Mouse (Mus musculus) ES-E14 (cell line): ENCODE measurements around the gene Mcm6. TPM values are rescaled to one million over a fixed set of nuclear protein-coding genes. Genes with fewer than 3 reads are reported as not detected.
A peak's percentile ranks its signal among the peaks of the same experiment; 100 is the strongest.

ENCODE experiments used
- DNase-seq: peaks from one replicate; pipeline ENCODE4 v3.0.0-alpha.2; 2013; ENCODE audit warnings: low read depth, low spot score
- H3K27ac ChIP-seq: 2 replicates; pipeline ENCODE4 v1.5.1; 2012; ENCODE audit warnings: low read depth, mild to moderate bottlenecking, low read length, moderate library complexity, mixed read lengths; ENCODE audit not compliant: poor library complexity, insufficient read depth, severe bottlenecking
- H3K36me3 ChIP-seq: 2 replicates; pipeline ENCODE4 v1.6.1; 2012; ENCODE audit warnings: mild to moderate bottlenecking, low read length, moderate library complexity, mixed read lengths; ENCODE audit not compliant: control insufficient read depth, poor library complexity, insufficient read depth, severe bottlenecking
- H3K4me1 ChIP-seq, 2 experiments: fragments of 150-350 bp in 1 of 2; sonication (generic) in 1 of 2; 2 replicates each; pipeline ENCODE4 v1.6.1; 2012; ENCODE audit warnings: low read length in 2 of 2, mild to moderate bottlenecking in 1 of 2, mixed read lengths in 1 of 2; ENCODE audit not compliant: control insufficient read depth in 2 of 2, insufficient read depth in 2 of 2, poor library complexity in 1 of 2
- H3K4me3 ChIP-seq, 2 experiments: fragments of 150-350 bp in 1 of 2; sonication (generic) in 1 of 2; 2 replicates each; pipeline ENCODE4 v1.5.1; 2012; ENCODE audit warnings: low read length in 2 of 2, low read depth in 1 of 2, mild to moderate bottlenecking in 1 of 2, mixed read lengths in 1 of 2; ENCODE audit not compliant: insufficient read depth in 1 of 2, poor library complexity in 1 of 2, severe bottlenecking in 1 of 2
- H3K9ac ChIP-seq: 2 replicates; pipeline ENCODE4 v1.6.1; 2012; ENCODE audit warnings: low read depth, mild to moderate bottlenecking, low read length, mixed read lengths; ENCODE audit not compliant: poor library complexity, insufficient read depth, severe bottlenecking
- H3K9me3 ChIP-seq: fragments of 150-350 bp; sonication (generic); 2 replicates; pipeline ENCODE4 v1.6.1; 2012; ENCODE audit warnings: low read depth, mild to moderate bottlenecking, low read length; ENCODE audit not compliant: control insufficient read depth, insufficient read depth
- CHD2 ChIP-seq: IDR thresholded peaks from 2 replicates; pipeline ENCODE4 v1.6.1; 2014; ENCODE audit warnings: mild to moderate bottlenecking, low read depth, low read length, inconsistent platforms
- HCFC1 ChIP-seq: IDR thresholded peaks from 2 replicates; pipeline ENCODE4 v1.6.1; 2012; ENCODE audit warnings: low read length, inconsistent platforms, borderline replicate concordance; ENCODE audit not compliant: insufficient read depth
- MAFK ChIP-seq: IDR thresholded peaks from 2 replicates; pipeline ENCODE4 v1.6.1; 2014; ENCODE audit warnings: mild to moderate bottlenecking, low read depth, low read length, inconsistent platforms; ENCODE audit not compliant: insufficient read depth
- ZC3H11A ChIP-seq: IDR thresholded peaks from 2 replicates; pipeline ENCODE4 v1.6.1; 2012; ENCODE audit warnings: low read depth, mild to moderate bottlenecking, inconsistent platforms, low read length, borderline replicate concordance
- ZNF384 ChIP-seq: IDR thresholded peaks from 2 replicates; pipeline ENCODE4 v1.6.1; 2012; ENCODE audit warnings: low read depth, low read length, inconsistent platforms
- in situ Hi-C, 2 experiments: fragments of 600-800 bp; cut with MboI; formaldehyde crosslinking; loops; one replicate each; pipeline ENCODE4 v1.15.1; 2025; ENCODE audit warnings: low sequenced_read_pairs in 2 of 2, inconsistent platforms in 1 of 2; ENCODE audit not compliant: unreplicated experiment in 2 of 2
- total RNA-seq: library from RNA; depleted of rRNA; stranded (reverse); fragments of 300-350 nt; gene quantifications from 2 replicates; pipeline ENCODE4 v1.2.3, GENCODE M21; 2012

The Mcm6 gene
- total RNA-seq, 1 experiment = 172 TPM

DNA sequence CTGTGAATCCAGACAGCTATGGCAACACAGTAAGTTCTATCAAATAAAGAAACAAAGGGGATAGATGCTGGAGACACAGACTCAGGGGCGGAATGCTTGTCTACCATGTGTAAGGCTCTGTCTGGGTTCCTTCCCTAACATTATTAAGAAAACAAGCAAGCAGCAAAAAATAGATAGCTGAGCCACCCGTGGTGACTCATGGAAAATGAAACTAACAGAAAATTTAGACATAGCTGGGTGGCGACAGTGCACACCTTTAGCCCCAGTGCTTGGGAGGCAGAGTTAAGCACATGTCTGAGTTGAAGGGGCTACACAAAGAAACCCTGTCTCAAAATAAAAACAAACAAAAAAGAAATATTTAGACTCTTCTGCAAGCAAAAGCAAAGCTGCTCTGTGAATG is 2.0 kb downstream of the Mcm6 start:
- peak overlapping the region; percentile 59; the same call in 1 of the 2 replicates for H3K9ac ChIP-seq
- H3K9me3 ChIP-seq = no peaks in the 10 kb centered on the region
- peaks cover 23% of the 10 kb centered on the region for H3K36me3 ChIP-seq
- peaks cover 0 to 2% of the 10 kb centered on the region in 2 experiments; a peak in 1 of 4 replicates for H3K4me1 ChIP-seq
- no peak for TF ChIP-seq HCFC1
- TF ChIP-seq ZC3H11A = no peak
- TF ChIP-seq MAFK = no peak
- TF ChIP-seq ZNF384 = no peak
- no peak for TF ChIP-seq CHD2
- DNase-seq = no peak
- H3K27ac ChIP-seq = no peak overlapping the region
- H3K4me3 ChIP-seq = peak overlapping the region; percentile 96; a peak in 2 of 4 replicates
- in situ Hi-C loops = no loop called here

GRCm38 (mm10) chr1:128353092-128353491 is 6.4 kb downstream of the Mcm6 start:
- Histone ChIP-seq H3K36me3 (peaks cover 36% of the 10 kb centered on the region), H3K27ac (no peak overlapping the region), H3K9me3 (no peaks in the 10 kb centered on the region), H3K9ac (no peak overlapping the region), H3K4me1 (peaks cover 0 to 2% of the 10 kb centered on the region in 2 experiments; a peak in 1 of 4 replicates), H3K4me3 (no peak overlapping the region)
- in situ Hi-C loops = no loop called here
- DNase-seq = no peak
- TF ChIP-seq ZC3H11A = no peak
- no peak for TF ChIP-seq HCFC1
- no peak for TF ChIP-seq ZNF384
- TF ChIP-seq CHD2 = no peak
- no peak for TF ChIP-seq MAFK

- Histone ChIP-seq H3K36me3 (peaks cover 44% of the 10 kb centered on the region), H3K9me3 (no peaks in the 10 kb centered on the region), H3K4me3 (no peak overlapping the region), H3K4me1 (no peaks in the 10 kb centered on the region), H3K27ac (no peak overlapping the region), H3K9ac (no peak overlapping the region)
- TF ChIP-seq MAFK = no peak
- no peak for TF ChIP-seq CHD2
- TF ChIP-seq ZNF384 = no peak
- no peak for TF ChIP-seq ZC3H11A
- TF ChIP-seq HCFC1 = no peak
- no peak for DNase-seq
- in situ Hi-C loops = no loop called here
Observed at GRCm38 (mm10) chr1:128344232-128344631, 15.2 kb downstream of the Mcm6 start.

DNA sequence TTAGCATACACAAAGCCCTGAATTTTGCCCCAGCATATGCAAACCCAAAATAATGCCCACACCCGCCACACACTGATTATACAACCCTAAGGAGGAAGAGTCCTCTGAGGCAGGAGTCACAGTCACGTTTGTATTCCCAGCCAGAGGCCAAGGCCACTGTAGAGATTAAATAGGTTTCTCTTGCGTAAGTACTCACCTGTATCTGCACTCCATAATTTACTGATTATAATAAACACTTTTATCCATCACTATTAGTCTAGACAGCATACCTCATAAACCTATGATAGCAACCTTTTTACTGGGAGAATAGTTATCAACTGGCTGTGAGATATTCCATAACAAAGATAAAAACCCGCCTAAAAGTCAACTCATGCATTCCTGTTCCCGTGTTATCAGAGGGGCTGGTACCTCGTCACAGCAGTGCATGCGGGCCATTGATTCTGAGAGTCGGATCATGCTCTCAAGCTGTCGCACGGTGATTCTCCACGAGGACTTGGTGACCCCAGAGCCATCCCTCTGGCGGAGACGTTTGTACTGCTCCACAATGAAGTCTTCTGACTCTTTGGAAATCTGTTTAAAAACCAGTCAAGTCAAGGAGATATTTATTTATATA is 21.6 kb downstream of the Mcm6 start:
- Histone ChIP-seq H3K36me3 (peaks cover 47% of the 10 kb centered on the region), H3K9ac (no peak overlapping the region), H3K4me3 (no peak overlapping the region), H3K9me3 (no peaks in the 10 kb centered on the region), H3K4me1 (no peaks in the 10 kb centered on the region), H3K27ac (no peak overlapping the region)
- in situ Hi-C loops = no loop called here
- no peak for DNase-seq
- no peak for TF ChIP-seq HCFC1
- TF ChIP-seq CHD2 = no peak
- TF ChIP-seq ZNF384 = no peak
- TF ChIP-seq MAFK = no peak
- no peak for TF ChIP-seq ZC3H11A
